Mouse (Mus musculus) CH12.LX (cell line): ENCODE data around the gene Ssx2ip. TPM values are rescaled to one million over a fixed set of nuclear protein-coding genes. Genes with fewer than 3 reads are reported as not detected.

Source experiments
- DNase-seq: peaks from one replicate; pipeline ENCODE4 v3.0.0-alpha.2; 2013; ENCODE audit errors: extremely low read depth
- H3K27ac ChIP-seq: 2 replicates; pipeline ENCODE4 v1.5.1; 2012; ENCODE audit warnings: low read depth, mild to moderate bottlenecking, control low read depth, moderate library complexity; ENCODE audit not compliant: insufficient read depth
- H3K27me3 ChIP-seq: replicated peaks from 2 replicates; pipeline ENCODE3; 2012; ENCODE audit warnings: inconsistent platforms
- H3K36me3 ChIP-seq, 2 experiments: replicated peaks in 1 of 2; 2 replicates each; pipeline versions ENCODE3 to v1.6.1; 2012; ENCODE audit warnings: inconsistent platforms in 1 of 2, low read length in 1 of 2, mild to moderate bottlenecking in 1 of 2, mixed read lengths in 1 of 2, moderate library complexity in 1 of 2; ENCODE audit not compliant: control insufficient read depth in 1 of 2, insufficient read depth in 1 of 2
- H3K4me1 ChIP-seq, 2 experiments: 2 replicates each; pipeline ENCODE4 v1.6.1; 2012; ENCODE audit warnings: inconsistent platforms in 1 of 2, moderate library complexity in 1 of 2; ENCODE audit not compliant: insufficient read depth in 2 of 2, control insufficient read depth in 1 of 2
- H3K4me2 ChIP-seq: 2 replicates; pipeline ENCODE4 v1.6.1; 2012; ENCODE audit warnings: low read depth, mild to moderate bottlenecking, control low read depth; ENCODE audit not compliant: poor library complexity, insufficient read depth, severe bottlenecking
- H3K4me3 ChIP-seq, 3 experiments: fragments of 150-350 bp in 1 of 3; sonication (generic) in 1 of 3; replicated peaks in 1 of 3; 2 replicates each; pipeline versions ENCODE3 to v1.5.1; 2011 to 2012; ENCODE audit warnings: low read depth in 2 of 3, low read length in 2 of 3, mild to moderate bottlenecking in 2 of 3, moderate library complexity in 2 of 3, control low read depth in 1 of 3, improper control_type of control experiment in 1 of 3, inconsistent platforms in 1 of 3, mixed read lengths in 1 of 3; ENCODE audit not compliant: poor library complexity in 1 of 3
- H3K79me2 ChIP-seq: replicated peaks from 2 replicates; pipeline ENCODE4 v1.6.1; 2012; ENCODE audit warnings: mild to moderate bottlenecking, moderate library complexity; ENCODE audit not compliant: control insufficient read depth, poor library complexity, insufficient read depth, severe bottlenecking; ENCODE audit errors: extremely low read depth
- H3K9ac ChIP-seq: 2 replicates; pipeline ENCODE4 v1.6.1; 2012; ENCODE audit warnings: low read depth, mild to moderate bottlenecking, control low read depth, moderate library complexity; ENCODE audit not compliant: insufficient read depth
- H3K9me3 ChIP-seq: replicated peaks from 2 replicates; pipeline ENCODE3; 2012; ENCODE audit warnings: low read length, inconsistent platforms, mixed read lengths
- BHLHE40 ChIP-seq: IDR thresholded peaks from 2 replicates; pipeline ENCODE4 v1.6.1; 2011; ENCODE audit warnings: mild to moderate bottlenecking, low read depth, low read length, improper control_type of control experiment
- CTCF ChIP-seq, 2 experiments: IDR thresholded peaks in 1 of 2; conservative IDR thresholded peaks in 1 of 2; 2 replicates each; pipeline ENCODE4 v1.5.1; 2011 to 2012; ENCODE audit warnings: low read depth in 2 of 2, low read length in 2 of 2, improper control_type of control experiment in 1 of 2, inconsistent platforms in 1 of 2, mild to moderate bottlenecking in 1 of 2, moderate library complexity in 1 of 2
- POLR2A ChIP-seq: IDR thresholded peaks from 2 replicates; pipeline ENCODE4 v1.6.1; 2011; ENCODE audit warnings: low read depth, mild to moderate bottlenecking, improper control_type of control experiment, low read length
- RAD21 ChIP-seq: IDR thresholded peaks from 2 replicates; pipeline ENCODE4 v1.6.1; 2011; ENCODE audit warnings: low read depth, mild to moderate bottlenecking, low read length, improper control_type of control experiment, moderate library complexity
- SMC3 ChIP-seq: IDR thresholded peaks from 2 replicates; pipeline ENCODE4 v1.6.1; 2011; ENCODE audit warnings: low read depth, low read length, improper control_type of control experiment
- ZNF384 ChIP-seq: IDR thresholded peaks from 2 replicates; pipeline ENCODE4 v1.6.1; 2012; ENCODE audit warnings: low read depth, low read length, improper control_type of control experiment, inconsistent platforms
- dilution Hi-C: fragments of 300-500 bp; cut with MboI; formaldehyde crosslinking; loops from 2 replicates; pipeline ENCODE4 v1.14.3; 2020; ENCODE audit warnings: low sequenced_read_pairs; ENCODE audit not compliant: extremely low pct_unique_long_range_greater_than_20kb, extremely low pct_ligation_motif_present
- in situ Hi-C: fragments of 300-500 bp; cut with MboI; formaldehyde crosslinking; loops from 3 replicates; pipeline ENCODE4 v1.14.3; 2019; ENCODE audit warnings: low sequenced_read_pairs, low pct_ligation_motif_present, low pct_unique_long_range_greater_than_20kb, mixed read lengths
- polyA plus RNA-seq: library from polyadenylated mRNA; unstranded; fragments of >175 nt; gene quantifications from 2 replicates; pipeline ENCODE4 v1.2.1, GENCODE M21; 2012; ENCODE audit warnings: low read depth; ENCODE audit not compliant: insufficient read length
- total RNA-seq, 2 experiments: library from RNA; depleted of rRNA; stranded (reverse); fragments of 300-350 nt in 1 of 2; fragments of >200 nt in 1 of 2; gene quantifications; 2 replicates each; pipeline ENCODE4 v1.2.3; 2012 to 2014

Gene Ssx2ip
- total and polyA plus RNA-seq, 3 experiments: 28.0 to 32.6 (median 31.9) TPM

GRCm38 (mm10) chr3:146486464-146486863 is 82.0 kb downstream of the Ssx2ip start:
- dilution Hi-C loops: no loop called here

More at GRCm38 (mm10) chr3:146486464-146486863, 82.0 kb downstream of the Ssx2ip start:
- DNase-seq: peak; percentile 37
- H3K79me2 ChIP-seq: 0 out of 2 replicates have a peak, but pooled peaks cover 1% of the 10 kb centered on the region
- no peaks in the 10 kb centered on the region for H3K4me1 ChIP-seq
- peak; percentile 54 for TF ChIP-seq SMC3
- TF ChIP-seq POLR2A: no peak
- no peak for TF ChIP-seq ZNF384
- peak in 1 of 2 experiments; percentile 61; a peak in 2 of 4 replicates for TF ChIP-seq CTCF (conservative IDR thresholded peaks at IDR 0.05 in 1 of 2, IDR thresholded peaks at IDR 0.05 in 1 of 2; ENCODE audit: low read depth in 2 of 2, low read length in 2 of 2)
- TF ChIP-seq BHLHE40: no peak
- TF ChIP-seq RAD21: peak; percentile 60
- TF ChIP-seq, all 38 proteins: peak for 3
- no peak overlapping the region for H3K27ac ChIP-seq
- H3K4me2 ChIP-seq: no peak overlapping the region
- in situ Hi-C loops: no loop called here
- H3K4me3 ChIP-seq: no peak overlapping the region
- no peaks in the 10 kb centered on the region for H3K27me3 ChIP-seq
- H3K9ac ChIP-seq: no peak overlapping the region
- H3K36me3 ChIP-seq: peaks cover 0 to 2% of the 10 kb centered on the region in 2 experiments
- peaks cover 3% of the 10 kb centered on the region for H3K9me3 ChIP-seq

Other genes with a start within 250 kb of the Ssx2ip start
- gene Lpar3, start 183.7 kb upstream of the Ssx2ip start, total RNA-seq (2012; rRNA removed): not detected in 2 replicates
- gene Lpar3, start 183.7 kb upstream of the Ssx2ip start, total RNA-seq (2014; rRNA removed): not detected in 2 replicates
- not detected in 2 replicates for gene Lpar3, start 183.7 kb upstream of the Ssx2ip start, polyA plus RNA-seq
- 17.1 and 21.4 TPM in 2 replicates for gene Ctbs, start 45.2 kb downstream of the Ssx2ip start, total RNA-seq (2012; rRNA removed)
- gene Ctbs, start 45.2 kb downstream of the Ssx2ip start, total RNA-seq (2014; rRNA removed): 48.8 and 56.9 TPM in 2 replicates
- gene Ctbs, start 45.2 kb downstream of the Ssx2ip start, polyA plus RNA-seq: 26.5 and 33.5 TPM in 2 replicates
- gene Spata1, start 95.1 kb downstream of the Ssx2ip start, total RNA-seq (2012; rRNA removed): 1.3 and 2.0 TPM in 2 replicates
- gene Spata1, start 95.1 kb downstream of the Ssx2ip start, total RNA-seq (2014; rRNA removed): 1.4 and 1.8 TPM in 2 replicates
- gene Spata1, start 95.1 kb downstream of the Ssx2ip start, polyA plus RNA-seq: 2.6 and 2.9 TPM in 2 replicates
- gene Gng5, start 95.2 kb downstream of the Ssx2ip start, total RNA-seq (2012; rRNA removed): 397 and 398 TPM in 2 replicates
- gene Gng5, start 95.2 kb downstream of the Ssx2ip start, total RNA-seq (2014; rRNA removed): 630 and 677 TPM in 2 replicates
- gene Gng5, start 95.2 kb downstream of the Ssx2ip start, polyA plus RNA-seq: 447 and 603 TPM in 2 replicates
- gene Rpf1, start 116.8 kb downstream of the Ssx2ip start, total RNA-seq (2012; rRNA removed): 100 and 121 TPM in 2 replicates
- 262 and 300 TPM in 2 replicates for gene Rpf1, start 116.8 kb downstream of the Ssx2ip start, total RNA-seq (2014; rRNA removed)
- 185 and 207 TPM in 2 replicates for gene Rpf1, start 116.8 kb downstream of the Ssx2ip start, polyA plus RNA-seq
- gene Uox, start 165.8 kb downstream of the Ssx2ip start, total RNA-seq (2012; rRNA removed): not detected in 2 replicates
- gene Uox, start 165.8 kb downstream of the Ssx2ip start, total RNA-seq (2014; rRNA removed): not detected in 2 replicates
- gene Uox, start 165.8 kb downstream of the Ssx2ip start, polyA plus RNA-seq: not detected in 2 replicates
- not detected in 2 replicates for gene Dnase2b, start 211.0 kb downstream of the Ssx2ip start, total RNA-seq (2012; rRNA removed)
- gene Dnase2b, start 211.0 kb downstream of the Ssx2ip start, total RNA-seq (2014; rRNA removed): not detected in 2 replicates
- not detected in 2 replicates for gene Dnase2b, start 211.0 kb downstream of the Ssx2ip start, polyA plus RNA-seq
- gene 4930503B20Rik, start 246.7 kb downstream of the Ssx2ip start, total RNA-seq (2012; rRNA removed): not detected in 2 replicates
- not detected in 2 replicates for gene 4930503B20Rik, start 246.7 kb downstream of the Ssx2ip start, total RNA-seq (2014; rRNA removed)
- not detected in 2 replicates for gene 4930503B20Rik, start 246.7 kb downstream of the Ssx2ip start, polyA plus RNA-seq